Mouse (Mus musculus) forebrain, embryonic 16.5 days (tissue): ENCODE data around the gene Pramef25. TPM values are rescaled to one million over a fixed set of nuclear protein-coding genes. Genes with fewer than 3 reads are reported as not detected.
"Not testable (repeated sequence)": the region's sequence is repeated elsewhere in the genome, so short reads cannot be mapped to it uniquely, and the experiment has no call there.

Source experiments
- ATAC-seq: fragments of 200-750 bp; cut with Nextera tagmentation; 2 replicates; pipeline ENCODE4 v1.8.0; 2017; ENCODE audit warnings: mild to moderate bottlenecking, moderate library complexity
- H3K27ac ChIP-seq: fragments of 300-500 bp; sonication (generic); 2 replicates; pipeline ENCODE4 v1.5.1; 2014; ENCODE audit warnings: low read length, control low read depth
- H3K27me3 ChIP-seq: fragments of 300-500 bp; sonication (generic); replicated peaks from 2 replicates; pipeline ENCODE4 v1.6.1; 2014; ENCODE audit warnings: low read length; ENCODE audit not compliant: control insufficient read depth, insufficient read depth
- H3K36me3 ChIP-seq: fragments of 300-500 bp; sonication (generic); 2 replicates; pipeline ENCODE4 v1.6.1; 2014; ENCODE audit not compliant: control insufficient read depth, insufficient read depth
- H3K4me1 ChIP-seq: fragments of 300-500 bp; sonication (generic); replicated peaks from 2 replicates; pipeline ENCODE4 v1.6.1; 2014; ENCODE audit warnings: low read length; ENCODE audit not compliant: control insufficient read depth, insufficient read depth
- H3K4me2 ChIP-seq: fragments of 300-500 bp; sonication (generic); 2 replicates; pipeline ENCODE4 v1.6.1; 2014; ENCODE audit warnings: mild to moderate bottlenecking, low read length, control low read depth
- H3K4me3 ChIP-seq: fragments of 300-500 bp; sonication (generic); replicated peaks from 2 replicates; pipeline ENCODE4 v1.5.1; 2014; ENCODE audit warnings: mild to moderate bottlenecking, low read length, control low read depth
- H3K9ac ChIP-seq: fragments of 300-500 bp; sonication (generic); replicated peaks from 2 replicates; pipeline ENCODE4 v1.6.1; 2014; ENCODE audit warnings: low read depth, low read length, control low read depth
- H3K9me3 ChIP-seq: fragments of 300-500 bp; sonication (generic); 2 replicates; pipeline ENCODE4 v1.6.1; 2016; ENCODE audit warnings: low read length; ENCODE audit not compliant: control insufficient read depth
- WGBS: fragments of 180-500 bp; shearing (Covaris S2); extraction: QIAGEN DNeasy Blood & Tissue Kit; methylation state at CpG from one replicate; pipeline ENCODE4 v1.1.7; 2014; 5-methylcytosine and 5-hydroxymethylcytosine counted together
- polyA plus RNA-seq: library from polyadenylated mRNA; unstranded; fragments of >200 nt; fragmentation: Nextera tagmentation; extraction: Ambion mirVana; gene quantifications from 2 replicates; pipeline ENCODE4 v1.2.1, GENCODE M21; 2015

Pramef25 gene
- polyA plus RNA-seq: not detected in 2 replicates

DNA sequence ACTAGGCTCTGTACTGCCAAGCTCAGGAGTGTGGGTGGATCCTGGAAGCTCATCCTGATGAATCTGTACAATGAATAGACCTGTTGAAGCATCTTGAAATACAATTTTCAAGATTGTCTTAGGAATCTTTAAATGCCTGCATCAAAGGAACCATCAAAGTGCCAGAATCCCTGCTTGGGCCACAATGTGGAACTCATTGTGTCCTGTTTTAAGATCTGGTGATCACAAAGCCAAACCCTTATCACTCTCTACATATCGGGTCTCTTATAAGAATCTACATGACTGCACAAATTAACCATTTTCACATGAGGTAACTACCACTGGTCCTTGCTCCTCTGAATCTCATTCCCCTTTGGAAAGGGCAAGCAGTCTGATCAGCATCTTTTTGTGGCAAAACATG, at the start of gene Pramef25:
Pramef25 (minus strand) TSS at position 101 of the 400 bp plus-strand sequence.
- H3K4me1 ChIP-seq, H3K36me3 ChIP-seq, H3K4me3 ChIP-seq, H3K27ac ChIP-seq, H3K27me3 ChIP-seq, H3K9ac ChIP-seq, ATAC-seq, H3K4me2 ChIP-seq: not testable (repeated sequence)
- WGBS: 100% methylated on average over 1 of the region's 1 CpGs
- H3K9me3 ChIP-seq: peaks cover 11% of the 10 kb centered on the region

DNA sequence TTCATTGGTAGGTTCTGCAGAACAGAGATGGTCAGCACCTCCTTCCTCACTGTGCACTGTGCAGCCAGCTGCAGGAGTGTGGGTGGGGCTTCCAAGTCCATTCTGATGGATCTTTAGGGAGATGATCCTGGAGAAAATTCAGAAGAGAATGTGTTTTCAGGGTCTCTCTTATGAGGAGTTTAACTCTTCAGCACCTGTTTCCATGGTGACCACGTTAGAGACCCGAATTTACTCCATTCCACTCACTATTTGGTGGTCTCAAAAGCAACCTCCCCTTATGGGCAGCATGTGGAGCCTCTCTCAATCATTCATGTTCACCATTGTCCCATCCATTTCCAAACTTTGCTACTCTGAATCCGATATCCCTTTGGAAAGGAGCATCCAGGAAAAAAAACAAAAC, 43.5 kb upstream of the Pramef25 start, which contains the start of gene Pramef17:
Pramef17 (minus strand) TSS at position 101 of the 400 bp plus-strand sequence.
- not testable (repeated sequence) for ATAC-seq, H3K4me3 ChIP-seq
- 45% methylated on average over 3 of the region's 3 CpGs for WGBS

DNA sequence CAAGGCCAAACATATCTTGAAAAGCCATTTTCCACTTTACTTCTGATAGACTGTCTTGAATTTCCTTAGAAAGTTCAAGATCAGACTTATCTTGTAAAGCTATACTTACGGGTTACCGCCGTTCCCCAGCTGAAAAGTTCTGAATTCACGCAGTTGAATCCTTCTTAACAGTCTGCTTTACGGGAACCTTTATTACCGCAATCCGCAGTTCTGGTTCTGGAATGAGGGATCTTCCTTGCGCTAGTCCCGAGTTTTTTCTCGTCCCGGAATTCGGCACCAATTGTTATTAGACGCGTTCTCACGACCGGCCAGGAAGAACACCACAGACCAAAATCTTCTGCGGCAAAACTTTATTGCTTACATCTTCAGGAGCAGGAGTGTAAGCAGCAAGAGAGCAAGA, 37.3 kb upstream of the Pramef25 start:
- H3K4me1 ChIP-seq, H3K4me2 ChIP-seq, H3K36me3 ChIP-seq, H3K9ac ChIP-seq, H3K27ac ChIP-seq, H3K4me3 ChIP-seq, H3K27me3 ChIP-seq, H3K9me3 ChIP-seq, ATAC-seq: not testable (repeated sequence)
- 97% methylated on average over 11 of the region's 17 CpGs for WGBS

More for the DNA sequence above, 43.5 kb upstream of the Pramef25 start, which contains the start of gene Pramef17:
- not testable (repeated sequence) for H3K27me3 ChIP-seq, H3K9ac ChIP-seq, H3K9me3 ChIP-seq, H3K4me2 ChIP-seq, H3K4me1 ChIP-seq, H3K36me3 ChIP-seq, H3K27ac ChIP-seq

DNA sequence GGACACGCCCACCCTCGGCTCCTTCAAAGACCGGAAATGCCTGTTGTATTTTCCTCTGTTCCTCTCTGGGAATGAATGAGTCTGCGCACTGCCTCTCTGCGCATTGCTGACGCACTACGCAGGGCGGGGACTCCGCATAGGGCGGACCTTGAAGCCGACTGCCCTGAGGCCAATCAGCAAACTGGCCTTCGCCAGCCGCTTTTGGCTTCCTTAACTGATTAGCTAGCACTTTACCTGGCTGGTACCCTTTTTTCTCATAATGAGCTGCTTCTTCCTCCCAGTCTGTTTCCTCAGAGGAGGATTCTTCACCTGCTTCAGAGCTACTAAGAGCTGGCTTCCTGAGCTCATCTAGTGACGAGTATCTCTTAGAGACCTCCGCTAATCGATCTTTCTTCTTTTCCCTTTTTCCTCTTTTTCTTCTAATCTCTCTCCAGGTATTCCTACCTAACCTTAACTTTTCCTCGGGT, 36.7 kb upstream of the Pramef25 start:
- WGBS: 97% methylated on average over 7 of the region's 17 CpGs
- H3K36me3 ChIP-seq, H3K27me3 ChIP-seq, ATAC-seq, H3K4me1 ChIP-seq, H3K4me3 ChIP-seq, H3K9me3 ChIP-seq, H3K27ac ChIP-seq, H3K4me2 ChIP-seq, H3K9ac ChIP-seq: not testable (repeated sequence)

DNA sequence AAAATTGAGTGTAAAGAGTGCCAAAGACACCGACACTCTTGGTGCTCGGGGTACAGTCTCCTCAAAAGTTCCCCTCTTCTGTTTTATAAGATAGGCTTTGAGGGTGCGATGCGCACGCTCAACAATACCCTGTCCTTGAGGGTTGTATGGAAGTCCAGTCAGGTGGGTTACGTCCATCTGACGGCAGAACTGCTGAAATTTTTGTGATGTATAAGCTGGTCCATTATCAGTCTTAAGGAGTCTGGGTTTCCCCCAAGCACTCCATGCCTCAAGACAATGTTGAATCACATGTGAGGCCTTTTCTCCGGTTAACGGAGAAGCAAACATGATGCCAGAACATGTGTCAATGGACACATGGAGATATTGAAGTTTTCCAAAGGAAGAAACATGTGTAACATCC, 34.9 kb upstream of the Pramef25 start:
- H3K9me3 ChIP-seq, H3K4me3 ChIP-seq, H3K9ac ChIP-seq, H3K27me3 ChIP-seq, H3K27ac ChIP-seq, H3K36me3 ChIP-seq, H3K4me1 ChIP-seq, ATAC-seq, H3K4me2 ChIP-seq: not testable (repeated sequence)
- WGBS: 100% methylated on average over 2 of the region's 9 CpGs

DNA sequence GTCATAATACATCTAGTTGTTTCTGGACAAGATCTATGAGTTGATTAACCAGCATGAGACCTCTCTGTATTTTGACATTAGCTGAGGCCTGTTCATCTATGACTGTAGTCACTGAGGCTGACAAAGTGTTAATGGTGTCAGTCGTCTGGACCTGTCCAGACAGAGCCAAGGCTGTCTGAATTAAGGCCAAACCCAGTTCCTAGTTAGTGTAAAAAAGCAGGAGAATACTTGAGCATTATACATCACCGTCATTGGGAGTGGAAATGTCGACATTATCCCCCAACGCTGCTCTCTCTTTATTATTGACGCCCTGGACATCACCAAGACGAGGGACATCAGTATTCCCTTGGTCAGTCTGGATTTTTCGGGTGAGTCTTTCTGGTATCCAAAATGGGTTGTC, 34.3 kb upstream of the Pramef25 start:
- not testable (repeated sequence) for H3K27me3 ChIP-seq, H3K4me2 ChIP-seq, H3K4me1 ChIP-seq, H3K36me3 ChIP-seq, H3K27ac ChIP-seq, H3K9me3 ChIP-seq, H3K4me3 ChIP-seq, ATAC-seq, H3K9ac ChIP-seq
- WGBS: no CpG with 5 or more reads among the region's 7 CpGs

DNA sequence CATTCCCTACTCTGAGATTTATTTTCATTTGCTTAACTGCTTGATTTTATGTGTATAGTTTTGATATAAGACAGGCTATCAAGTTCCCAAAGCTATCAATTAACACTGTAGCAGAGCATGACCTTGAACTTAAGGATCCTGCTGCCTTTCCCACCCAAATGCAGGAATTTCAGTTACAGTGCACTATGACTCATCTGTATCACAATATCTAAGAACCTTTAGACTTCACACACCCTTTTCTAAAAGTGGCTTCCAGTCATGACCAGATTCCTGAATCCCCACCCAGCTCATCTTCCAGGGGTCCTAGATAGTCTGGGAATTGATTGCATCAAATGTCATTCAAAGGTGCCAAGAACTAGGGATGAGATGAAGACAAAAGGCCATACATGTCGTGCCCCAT, 32.6 kb upstream of the Pramef25 start:
- no CpG with 5 or more reads among the region's 1 CpGs for WGBS
- not testable (repeated sequence) for H3K4me2 ChIP-seq, H3K27me3 ChIP-seq, H3K36me3 ChIP-seq, H3K9me3 ChIP-seq, H3K27ac ChIP-seq, H3K4me1 ChIP-seq, ATAC-seq, H3K9ac ChIP-seq, H3K4me3 ChIP-seq

DNA sequence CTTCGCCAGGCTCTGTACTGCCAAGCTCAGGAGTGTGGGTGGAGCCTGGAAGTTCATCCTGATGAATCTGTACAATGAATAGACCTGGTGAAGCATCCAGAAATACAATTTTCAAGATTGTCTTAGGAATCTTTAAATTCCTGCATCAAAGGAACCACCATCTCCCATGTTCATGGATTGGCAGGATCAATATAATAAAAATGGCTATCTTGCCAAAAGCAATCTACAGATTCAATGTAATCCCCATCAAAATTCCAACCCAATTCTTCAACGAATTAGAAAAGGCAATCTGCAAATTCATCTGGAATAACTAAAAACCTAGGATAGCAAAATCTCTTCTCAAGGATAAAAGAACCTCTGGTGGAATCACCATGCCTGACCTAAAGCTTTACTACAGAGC, 16.0 kb upstream of the Pramef25 start, which contains the start of gene Gm13101:
Gm13101 (minus strand) TSS at position 101 of the 400 bp plus-strand sequence.
- H3K36me3 ChIP-seq, H3K27me3 ChIP-seq, H3K27ac ChIP-seq, H3K4me2 ChIP-seq, H3K9ac ChIP-seq, ATAC-seq, H3K9me3 ChIP-seq, H3K4me3 ChIP-seq, H3K4me1 ChIP-seq: not testable (repeated sequence)
- 39% methylated on average over 2 of the region's 2 CpGs for WGBS

DNA sequence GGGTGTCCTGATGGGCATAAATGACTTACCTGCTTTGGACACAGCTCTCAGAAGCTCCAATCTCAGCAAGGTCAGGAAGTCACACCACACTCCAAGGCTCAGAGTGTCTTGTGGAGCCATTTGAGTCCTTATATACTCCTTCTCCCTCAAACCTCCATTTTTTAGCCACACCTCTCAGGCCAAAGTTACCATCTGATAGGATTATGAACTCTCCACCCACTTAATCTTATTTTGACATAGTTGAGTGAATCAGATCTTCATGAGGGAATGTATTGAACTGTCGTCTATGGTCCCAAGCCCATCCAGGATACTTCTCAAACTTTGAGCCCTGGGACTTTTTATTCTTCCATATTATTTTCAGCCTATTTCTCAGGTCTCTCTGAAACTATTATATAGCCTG, 50.5 kb downstream of the Pramef25 start, which contains the start of gene Pramef6:
Pramef6 (minus strand) TSS at position 101 of the 400 bp plus-strand sequence.
- not testable (repeated sequence) for H3K9ac ChIP-seq, H3K4me1 ChIP-seq, ATAC-seq, H3K9me3 ChIP-seq, H3K4me3 ChIP-seq, H3K27me3 ChIP-seq, H3K4me2 ChIP-seq, H3K36me3 ChIP-seq, H3K27ac ChIP-seq
- 90% methylated on average over 1 of the region's 1 CpGs for WGBS
